Mouse (Mus musculus) brain, embryonic 14.5 days (tissue): ENCODE data around the gene Bdkrb2.

Experiments
- CTCF ChIP-seq: fragments of 200-500 bp; IDR thresholded peaks from 2 replicates; pipeline ENCODE4 v1.5.1; 2012; ENCODE audit warnings: inconsistent platforms, mild to moderate bottlenecking, moderate library complexity, borderline replicate concordance; ENCODE audit not compliant: insufficient read depth, insufficient read length; ENCODE audit errors: extremely low read depth
- POLR2A ChIP-seq: fragments of 200-500 bp; IDR thresholded peaks from 2 replicates; pipeline ENCODE4 v1.6.1; 2012; ENCODE audit warnings: mild to moderate bottlenecking, inconsistent platforms, borderline replicate concordance; ENCODE audit not compliant: poor library complexity, insufficient read depth, insufficient read length, severe bottlenecking; ENCODE audit errors: extremely low read depth

DNA sequence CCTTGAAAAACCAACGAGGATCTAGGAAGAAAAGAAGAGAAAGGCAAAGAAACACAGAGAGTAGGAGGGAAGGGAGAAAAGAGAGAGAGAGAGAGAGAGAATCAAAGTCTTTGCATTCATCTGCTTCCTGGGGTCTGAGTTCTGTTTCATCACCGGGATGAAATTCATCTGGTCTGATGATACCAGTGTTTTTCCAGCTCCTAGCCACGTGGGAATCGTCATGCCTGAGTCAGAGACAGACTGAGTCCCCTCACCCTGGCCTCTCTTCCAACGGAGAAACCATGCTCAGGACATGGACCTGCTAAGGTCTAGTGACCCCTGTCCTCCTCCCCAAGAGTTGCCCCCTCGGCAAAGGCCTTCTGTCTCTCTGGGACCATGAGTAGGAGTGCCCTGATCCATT, 16.5 kb upstream of the Bdkrb2 start:
- TF ChIP-seq CTCF (no peak), POLR2A (no peak)
